Mouse (Mus musculus) heart, adult 2 months (tissue): ENCODE measurements at regions not wholly inside any gene's neighbourhood (a gene's known extent, or its start where the extent isn't known, plus 50 kb on each side); places are given as distances from the start of the nearest gene placed in this dataset.

Experiments used
- CTCF ChIP-seq: fragments of 200-600 bp; IDR thresholded peaks from 2 replicates; pipeline ENCODE4 v1.8.1; 2022; ENCODE audit warnings: antibody characterized with exemption, mild to moderate bottlenecking, moderate library complexity
- EP300 ChIP-seq: fragments of 200-500 bp; IDR thresholded peaks from 2 replicates; pipeline ENCODE4 v1.6.1; 2011; ENCODE audit warnings: low read depth, low read length, control low read depth; ENCODE audit not compliant: insufficient read depth

- no peak for TF ChIP-seq EP300
- TF ChIP-seq CTCF, result no peak
Observed at GRCm38 (mm10) chr5:111908085-111908484, 174.4 kb downstream of the Gm26897 start.
